ENCODE assay signal across 9 mouse cellular contexts in the genomic region with DNA sequence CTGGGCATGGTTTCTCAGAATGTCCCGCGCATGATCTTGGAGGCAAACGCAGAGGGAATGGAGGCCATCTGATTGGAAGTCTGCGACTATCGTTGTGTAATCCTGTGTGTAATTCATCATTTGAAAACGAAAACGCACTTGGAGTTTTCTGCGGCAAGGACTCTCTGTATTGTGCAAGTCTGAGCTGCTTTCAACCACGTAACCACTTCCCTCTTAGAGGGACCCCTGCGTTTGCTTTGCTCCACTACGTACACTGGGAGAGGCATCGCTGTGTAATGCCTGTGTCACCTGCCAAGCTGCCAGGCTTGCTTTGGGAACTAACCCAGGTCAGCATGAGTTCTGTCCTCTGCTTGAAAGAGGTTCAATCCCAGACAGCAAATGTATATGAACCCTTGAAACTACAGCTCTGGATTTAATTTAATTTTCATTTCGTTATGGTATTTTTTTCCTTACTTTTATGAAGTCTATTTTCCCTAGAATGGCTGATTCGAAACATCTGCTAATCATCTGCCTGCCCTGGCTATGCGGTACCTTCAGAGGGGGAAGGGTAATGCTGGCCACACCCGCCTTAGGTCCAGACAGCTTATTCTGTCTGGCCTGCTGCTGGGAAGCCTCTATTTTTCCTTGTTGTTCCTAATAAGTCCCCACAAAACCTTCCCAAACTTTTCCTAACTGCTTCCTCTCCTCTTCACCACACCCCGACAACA.
DNase-seq lines count a peak whose midpoint lies in the region; ATAC-seq lines count a peak whose summit lies in the region.
"Had no signal": no experiment of that assay in that cellular context is flagged by ENCODE, and none has a peak within 500 bp of the region (broad histone marks: within the 10 kb centered on the region; RNA-seq: fewer than 3 reads in every experiment).

No protein-coding gene starts in this region.

- H3K27ac ChIP-seq in limb, embryonic 11.5 days (replicated peaks; ENCODE audit: low read depth, low read length) = no peak overlapping the region

- WGBS in limb, embryonic 11.5 days = 49% methylated on average over 17 of the region's 17 CpGs

- H3K36me3 ChIP-seq in limb, embryonic 11.5 days (ENCODE audit: control insufficient read depth, insufficient read depth, low read length) = no peaks in the 10 kb centered on the region

- DNase-seq in frontal cortex, postnatal 10 days (ENCODE audit: low spot score in 2 of 2) = no peak
- peak; percentile 19 for DNase-seq in urinary bladder, postnatal 14 days (ENCODE audit: low spot score)
- no peak for DNase-seq in urinary bladder, postnatal 4 days (ENCODE audit: low spot score in 2 of 2)
- peak; percentile 33 for DNase-seq in limb, embryonic 11.5 days (ENCODE audit: low spot score)
- peak; percentile 68 to 87 for DNase-seq in monocyte, adult 2 months (ENCODE audit: low read depth in 1 of 2, low spot score in 2 of 2)
- no peak for DNase-seq in left cerebral cortex, postnatal 4 days
- no peak for DNase-seq in left cerebral cortex, adult 11 months (ENCODE audit: low spot score)

- H3K27me3 ChIP-seq in limb, embryonic 11.5 days (ENCODE audit: control insufficient read depth, insufficient read depth, low read length) = no peaks in the 10 kb centered on the region
- H3K27me3 ChIP-seq: Patski had no signal

- 0 out of 2 replicates have a peak, but pooled peaks cover 5% of the 10 kb centered on the region for H3K4me1 ChIP-seq in limb, embryonic 11.5 days (ENCODE audit: control insufficient read depth, insufficient read depth, low read length)

- H3K9ac ChIP-seq in limb, embryonic 11.5 days (ENCODE audit: low read length) = no peak overlapping the region

- H3K4me2 ChIP-seq in limb, embryonic 11.5 days (ENCODE audit: low read depth, severe bottlenecking) = no peak overlapping the region; the same call in 1 of the 2 replicates

- peak; percentile 84 for ATAC-seq in frontal cortex, adult (ENCODE audit: low TSS enrichment)
- peak; percentile 82 for ATAC-seq in limb, embryonic 11.5 days (ENCODE audit: insufficient number of reproducible peaks, low FRiP score, low TSS enrichment, low read depth)
- ATAC-seq: Patski had no signal

- no peaks in the 10 kb centered on the region for H3K9me3 ChIP-seq in limb, embryonic 11.5 days (ENCODE audit: control insufficient read depth, low read length)

- H3K4me3 ChIP-seq in limb, embryonic 11.5 days (ENCODE audit: low read depth, low read length) = no peak overlapping the region

- intact Hi-C loops in left cerebral cortex, postnatal 4 days (cut with DNase I) = no loop called here

Comparison
In these comparisons a context has a peak if more than half of its experiments do, and no peak if none do; other contexts are left out.
1. DNase-seq: peak in urinary bladder, postnatal 14 days (single experiment), limb, embryonic 11.5 days (single experiment) and monocyte, adult 2 months (2 of 2); none in frontal cortex, postnatal 10 days (0 of 2), urinary bladder, postnatal 4 days (0 of 2), left cerebral cortex, postnatal 4 days (single experiment) and left cerebral cortex, adult 11 months (single experiment).